Mouse (Mus musculus) ES-E14 (cell line): ENCODE data around the gene Mzt1.

Experiments
- CHD2 ChIP-seq: IDR thresholded peaks from 2 replicates; pipeline ENCODE4 v1.6.1; 2014; ENCODE audit warnings: mild to moderate bottlenecking, low read depth, low read length, inconsistent platforms
- HCFC1 ChIP-seq: IDR thresholded peaks from 2 replicates; pipeline ENCODE4 v1.6.1; 2012; ENCODE audit warnings: low read length, inconsistent platforms, borderline replicate concordance; ENCODE audit not compliant: insufficient read depth
- MAFK ChIP-seq: IDR thresholded peaks from 2 replicates; pipeline ENCODE4 v1.6.1; 2014; ENCODE audit warnings: mild to moderate bottlenecking, low read depth, low read length, inconsistent platforms; ENCODE audit not compliant: insufficient read depth
- ZC3H11A ChIP-seq: IDR thresholded peaks from 2 replicates; pipeline ENCODE4 v1.6.1; 2012; ENCODE audit warnings: low read depth, mild to moderate bottlenecking, inconsistent platforms, low read length, borderline replicate concordance
- ZNF384 ChIP-seq: IDR thresholded peaks from 2 replicates; pipeline ENCODE4 v1.6.1; 2012; ENCODE audit warnings: low read depth, low read length, inconsistent platforms

GRCm38 (mm10) chr14:99063091-99063490 is 17.2 kb upstream of the Mzt1 start:
- TF ChIP-seq ZNF384 (no peak), MAFK (no peak), HCFC1 (no peak), CHD2 (no peak), ZC3H11A (no peak)
